ENCODE assay signal across 18 mouse cellular contexts in the genomic region with DNA sequence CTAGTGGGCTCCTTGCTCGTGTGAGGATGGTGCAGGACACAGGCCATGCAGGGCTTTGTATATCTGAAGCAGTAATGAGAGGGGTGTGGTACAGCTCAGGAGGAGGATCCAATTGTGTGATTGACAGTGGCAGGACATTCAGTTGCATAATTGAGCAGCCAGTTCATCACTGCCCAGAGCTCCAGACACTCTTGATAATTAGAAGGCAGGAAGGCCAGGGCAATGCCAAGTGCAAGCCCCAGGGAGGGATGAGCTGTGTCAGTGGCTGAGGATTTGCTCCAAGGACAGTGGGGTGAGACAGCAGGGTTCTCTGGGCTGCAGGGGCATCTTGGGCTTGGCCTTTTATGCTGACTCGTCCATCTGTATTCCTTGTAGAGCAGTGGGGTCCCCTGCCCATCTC. TPM values are rescaled to one million over a fixed set of nuclear protein-coding genes. Genes with fewer than 3 reads are reported as not detected.
DNase-seq lines count a peak whose midpoint lies in the region; ATAC-seq lines count a peak whose summit lies in the region.
"Had no signal": no experiment of that assay in that cellular context is flagged by ENCODE, and none has a peak within 500 bp of the region (broad histone marks: within the 10 kb centered on the region; RNA-seq: fewer than 3 reads in every experiment).

No protein-coding gene starts in this region.

- WGBS in kidney, embryonic 14.5 days = 72% methylated on average over 2 of the region's 2 CpGs
- 71% methylated on average over 2 of the region's 2 CpGs for WGBS in kidney, embryonic 15.5 days

- H3K4me2 ChIP-seq in kidney, embryonic 14.5 days (replicated peaks; ENCODE audit: low read depth, low read length) = no peak overlapping the region
- no peak overlapping the region for H3K4me2 ChIP-seq in kidney, embryonic 15.5 days
- H3K4me2 ChIP-seq: embryonic facial prominence, embryonic 12.5 days; forebrain, embryonic 12.5 days; heart, embryonic 13.5 days; hindbrain, embryonic 12.5 days had no signal

- ATAC-seq in kidney, embryonic 14.5 days (ENCODE audit: low FRiP score, low TSS enrichment) = 0 out of 2 replicates have a peak, but pooled peaks have one; percentile 12
- no peak for ATAC-seq in kidney, embryonic 15.5 days (replicated peaks; ENCODE audit: low FRiP score)
- ATAC-seq: forebrain, postnatal 0 days; hindbrain, postnatal 0 days had no signal

- peaks cover 6% of the 10 kb centered on the region for H3K9me3 ChIP-seq in kidney, embryonic 14.5 days (ENCODE audit: control insufficient read depth, low read length)
- H3K9me3 ChIP-seq in kidney, embryonic 15.5 days (replicated peaks) = 0 out of 2 replicates have a peak, but pooled peaks cover 4% of the 10 kb centered on the region

- H3K27ac ChIP-seq in kidney, embryonic 14.5 days (ENCODE audit: low read depth, low read length) = no peak overlapping the region
- H3K27ac ChIP-seq in kidney, embryonic 15.5 days = no peak overlapping the region
- H3K27ac ChIP-seq: embryonic facial prominence, embryonic 12.5 days; forebrain, embryonic 12.5 days; heart, embryonic 13.5 days; hindbrain, embryonic 12.5 days; hindbrain, postnatal 0 days had no signal

- DNase-seq in adrenal gland, postnatal 36 days = peak; percentile 35 to 53
- DNase-seq in adrenal gland, adult 18-20 months (ENCODE audit: low spot score in 2 of 2) = no peak
- peak; percentile 13 for DNase-seq in ovary, adult 18-20 months (ENCODE audit: low spot score)
- DNase-seq in ovary, postnatal 14 days (ENCODE audit: low spot score) = no peak
- DNase-seq: cerebellum, adult 11-12 months; cerebellum, adult 9-10 months; cerebellum, postnatal 25 days; forebrain, postnatal 0 days; gastrocnemius, postnatal 14 days; heart, postnatal 36 days had no signal

- no peak overlapping the region for H3K4me3 ChIP-seq in kidney, embryonic 14.5 days (ENCODE audit: low read length)
- no peak overlapping the region for H3K4me3 ChIP-seq in kidney, embryonic 15.5 days (replicated peaks)
- H3K4me3 ChIP-seq: embryonic facial prominence, embryonic 12.5 days; forebrain, embryonic 12.5 days; heart, embryonic 13.5 days; hindbrain, embryonic 12.5 days had no signal

- peaks cover 11% of the 10 kb centered on the region; the same call in 1 of the 2 replicates for H3K36me3 ChIP-seq in kidney, embryonic 14.5 days (ENCODE audit: control insufficient read depth, insufficient read depth, low read length)
- H3K36me3 ChIP-seq in kidney, embryonic 15.5 days = peaks cover 35% of the 10 kb centered on the region
- H3K36me3 ChIP-seq: forebrain, embryonic 12.5 days; hindbrain, embryonic 12.5 days had no signal

- H3K4me1 ChIP-seq in kidney, embryonic 14.5 days (ENCODE audit: control insufficient read depth, insufficient read depth, low read length) = no peaks in the 10 kb centered on the region
- no peaks in the 10 kb centered on the region for H3K4me1 ChIP-seq in kidney, embryonic 15.5 days
- H3K4me1 ChIP-seq: embryonic facial prominence, embryonic 12.5 days; forebrain, embryonic 12.5 days; hindbrain, embryonic 12.5 days had no signal

- H3K9ac ChIP-seq in kidney, embryonic 14.5 days (ENCODE audit: low read depth, low read length) = no peak overlapping the region
- no peak overlapping the region for H3K9ac ChIP-seq in kidney, embryonic 15.5 days
- H3K9ac ChIP-seq: embryonic facial prominence, embryonic 12.5 days; forebrain, embryonic 12.5 days; forebrain, postnatal 0 days; heart, embryonic 13.5 days; hindbrain, embryonic 12.5 days had no signal

- no peaks in the 10 kb centered on the region for H3K27me3 ChIP-seq in kidney, embryonic 14.5 days (ENCODE audit: control insufficient read depth, insufficient read depth, low read length)
- H3K27me3 ChIP-seq in kidney, embryonic 15.5 days = no peaks in the 10 kb centered on the region
- H3K27me3 ChIP-seq: CH12.LX; embryonic facial prominence, embryonic 12.5 days; forebrain, embryonic 12.5 days; heart, embryonic 13.5 days; hindbrain, embryonic 12.5 days had no signal

RNA-seq across cellular contexts. Expression of gene Rfxap, which starts 17.0 kb away (rescaled TPM):
- 10 to 100 TPM; 27.9 to 44.1 TPM for total RNA-seq in adrenal gland, postnatal 36 days (2021)
- total RNA-seq in adrenal gland, adult 18-20 months (2021) = 10 to 100 TPM; 25.0 to 31.7 TPM
- 50.7 and 60.1 TPM in 2 replicates for polyA plus RNA-seq in kidney, embryonic 14.5 days (2014; fragmentation: Nextera tagmentation; extraction: Ambion mirVana)
- 32.5 and 36.1 TPM in 2 replicates for polyA plus RNA-seq in kidney, embryonic 15.5 days (2015; fragmentation: Nextera tagmentation; extraction: Ambion mirVana)

RNA-seq across cellular contexts. Expression of gene Smad9, which starts 35.2 kb away (rescaled TPM):
- total RNA-seq in adrenal gland, postnatal 36 days (2021) = 10 to 100 TPM; 21.8 to 36.3 TPM
- 10 to 100 TPM in 1 of 2 experiments, 1 to 10 TPM in 1; 9.8 to 19.8 TPM for total RNA-seq in adrenal gland, adult 18-20 months (2021)
- polyA plus RNA-seq in kidney, embryonic 14.5 days (2014; fragmentation: Nextera tagmentation; extraction: Ambion mirVana) = 1.8 and 1.9 TPM in 2 replicates
- polyA plus RNA-seq in kidney, embryonic 15.5 days (2015; fragmentation: Nextera tagmentation; extraction: Ambion mirVana) = 1.4 and 1.5 TPM in 2 replicates

RNA-seq across cellular contexts. Expression of gene Alg5, which starts 55.3 kb away (rescaled TPM):
- 10 to 100 TPM; 41.1 to 50.1 TPM for total RNA-seq in adrenal gland, postnatal 36 days (2021)
- 10 to 100 TPM; 33.6 to 43.3 TPM for total RNA-seq in adrenal gland, adult 18-20 months (2021)
- 62.7 and 66.3 TPM in 2 replicates for polyA plus RNA-seq in kidney, embryonic 14.5 days (2014; fragmentation: Nextera tagmentation; extraction: Ambion mirVana)
- polyA plus RNA-seq in kidney, embryonic 15.5 days (2015; fragmentation: Nextera tagmentation; extraction: Ambion mirVana) = 59.6 and 59.7 TPM in 2 replicates

RNA-seq across cellular contexts. Expression of gene Exosc8, which starts 55.4 kb away (rescaled TPM):
- total RNA-seq in adrenal gland, postnatal 36 days (2021) = 10 to 100 TPM; 29.5 to 41.6 TPM
- 10 to 100 TPM; 25.7 to 34.4 TPM for total RNA-seq in adrenal gland, adult 18-20 months (2021)
- 182 and 185 TPM in 2 replicates for polyA plus RNA-seq in kidney, embryonic 14.5 days (2014; fragmentation: Nextera tagmentation; extraction: Ambion mirVana)
- polyA plus RNA-seq in kidney, embryonic 15.5 days (2015; fragmentation: Nextera tagmentation; extraction: Ambion mirVana) = 142 and 144 TPM in 2 replicates

Comparison
In these comparisons a context has a peak if more than half of its experiments do, and no peak if none do; other contexts are left out.
1. DNase-seq: peak in adrenal gland, postnatal 36 days (2 of 2) and ovary, adult 18-20 months (single experiment); none in adrenal gland, adult 18-20 months (0 of 2) and ovary, postnatal 14 days (single experiment).